Mouse (Mus musculus): Measurements from ENCODE around the gene Nop14.

- TF ChIP-seq CTCF (IDR thresholded peaks at IDR 0.05; ENCODE audit: control insufficient read depth, insufficient read depth, low read length), result peak; percentile 78
- peak; percentile 73 for TF ChIP-seq POLR2A (IDR thresholded peaks at IDR 0.05; ENCODE audit: borderline replicate concordance, control insufficient read depth, low read depth, low read length)
Measured at GRCm38 (mm10) chr5:34659686-34660590, at the start of gene Nop14, which contains the start of gene Grk4.

All from bone marrow, adult 2 months (tissue).